ENCODE assay signal across 7 mouse cellular contexts in the genomic region with DNA sequence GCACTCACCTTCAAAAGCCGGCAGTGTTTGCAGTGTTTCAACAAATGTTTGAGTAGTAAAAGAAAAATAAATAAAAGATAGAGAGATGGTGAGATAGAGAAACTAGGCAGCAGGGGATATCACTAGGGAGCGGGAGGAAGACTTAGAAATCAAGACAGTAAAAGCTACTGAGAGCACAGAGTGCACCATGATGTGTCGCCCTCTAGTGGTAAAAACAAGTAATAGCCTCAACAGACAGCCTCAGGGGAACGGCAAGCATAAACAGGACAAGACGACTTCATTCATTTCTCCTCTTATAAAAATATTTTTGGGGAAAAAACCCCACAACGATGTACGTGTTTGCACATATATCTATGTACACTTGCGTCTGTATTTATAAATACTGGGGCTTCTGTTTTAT.
DNase-seq lines count a peak whose midpoint lies in the region; ATAC-seq and TF ChIP-seq lines count a peak whose summit lies in the region.

No protein-coding gene starts in this region.

- H3K4me1 ChIP-seq in midbrain, postnatal 0 days (ENCODE audit: insufficient read depth, low read length), result no peaks in the 10 kb centered on the region

- H3K9ac ChIP-seq in midbrain, postnatal 0 days (replicated peaks; ENCODE audit: low read length, poor library complexity, severe bottlenecking), result no peak overlapping the region

- no peaks in the 10 kb centered on the region for H3K9me3 ChIP-seq in midbrain, postnatal 0 days (ENCODE audit: low read length)

- no peak overlapping the region for H3K27ac ChIP-seq in layer of hippocampus, adult 2 months
- H3K27ac ChIP-seq in midbrain, postnatal 0 days (ENCODE audit: low read depth, low read length), result no peak overlapping the region

- H3K4me2 ChIP-seq in midbrain, postnatal 0 days (ENCODE audit: low read depth, low read length, poor library complexity, severe bottlenecking), result peak overlapping the region; percentile 37

- H3K27me3 ChIP-seq in midbrain, postnatal 0 days (ENCODE audit: insufficient read depth, low read length), result no peaks in the 10 kb centered on the region

- no peak for ATAC-seq in midbrain, postnatal 0 days (ENCODE audit: low FRiP score)
- ATAC-seq in megakaryocyte progenitor cell, adult 5-6 weeks (replicated peaks; ENCODE audit: poor library complexity), result no peak

- DNase-seq in layer of hippocampus, adult 2 months (ENCODE audit: low spot score in 2 of 2), result no peak
- no peak for DNase-seq in layer of hippocampus, adult 9-11 months
- peak; percentile 78 for DNase-seq in brain, adult 2 months (ENCODE audit: low read depth, low spot score)
- DNase-seq in fibroblast of lung, adult 2 months (ENCODE audit: low read depth), result peak; percentile 12
- DNase-seq in midbrain, postnatal 0 days (ENCODE audit: low spot score), result peak; percentile 40
- DNase-seq in right cerebral cortex, postnatal 25 days, result no peak

- peak; percentile 92 for TF ChIP-seq CTCF in layer of hippocampus, adult 2 months (conservative IDR thresholded peaks at IDR 0.05)
- peak; percentile 83 for TF ChIP-seq CTCF in midbrain, postnatal 0 days (IDR thresholded peaks at IDR 0.05)

- H3K36me3 ChIP-seq in midbrain, postnatal 0 days (ENCODE audit: insufficient read depth, low read length), result no peaks in the 10 kb centered on the region

- H3K4me3 ChIP-seq in layer of hippocampus, adult 2 months, result no peak overlapping the region
- peak overlapping the region; percentile 0; the same call in 1 of the 2 replicates for H3K4me3 ChIP-seq in midbrain, postnatal 0 days (ENCODE audit: low read depth, low read length)

- 25% methylated on average over 8 of the region's 8 CpGs for WGBS in midbrain, postnatal 0 days

Comparison
In these comparisons a context has a peak if more than half of its experiments do, and no peak if none do; other contexts are left out.
1. DNase-seq: peak in brain, adult 2 months (single experiment), fibroblast of lung, adult 2 months (single experiment) and midbrain, postnatal 0 days (single experiment); none in layer of hippocampus, adult 2 months (0 of 2), layer of hippocampus, adult 9-11 months (single experiment) and right cerebral cortex, postnatal 25 days (single experiment).